Mouse (Mus musculus): Measurements from ENCODE around the gene Tmem204. TPM values are rescaled to one million over a fixed set of nuclear protein-coding genes. Genes with fewer than 3 reads are reported as not detected.

Tmem204 gene
- polyA plus RNA-seq, 1 experiment from 2014 or later: 18.4 TPM

- Histone ChIP-seq H3K4me3 (ENCODE audit: low read length) (no peak overlapping the region), H3K4me2 (replicated peaks; ENCODE audit: low read depth, low read length) (peak overlapping the region; percentile 6), H3K27ac (ENCODE audit: low read depth, low read length) (peak overlapping the region; percentile 59; the same call in 1 of the 2 replicates), H3K4me1 (ENCODE audit: control insufficient read depth, insufficient read depth, low read length) (peaks cover 19% of the 10 kb centered on the region), H3K9me3 (ENCODE audit: control insufficient read depth, low read length) (no peaks in the 10 kb centered on the region), H3K36me3 (ENCODE audit: control insufficient read depth, insufficient read depth, low read length) (peaks cover 3% of the 10 kb centered on the region; the same call in 1 of the 2 replicates), H3K9ac (ENCODE audit: low read depth, low read length) (no peak overlapping the region; the same call in 1 of the 2 replicates), H3K27me3 (ENCODE audit: control insufficient read depth, insufficient read depth, low read length) (no peaks in the 10 kb centered on the region)
- WGBS: 75% methylated on average over 13 of the region's 13 CpGs
- ATAC-seq (ENCODE audit: low FRiP score, low TSS enrichment): no peak; the same call in 1 of the 2 replicates
These were observed 5.5 kb downstream of the Tmem204 start for GRCm38 (mm10) chr17:25077771-25078372.

- no peak for ATAC-seq (ENCODE audit: low FRiP score, low TSS enrichment)
- Histone ChIP-seq H3K4me3 (ENCODE audit: low read length) (no peak overlapping the region), H3K4me2 (replicated peaks; ENCODE audit: low read depth, low read length) (no peak overlapping the region), H3K36me3 (ENCODE audit: control insufficient read depth, insufficient read depth, low read length) (peaks cover 3% of the 10 kb centered on the region; the same call in 1 of the 2 replicates), H3K9ac (ENCODE audit: low read depth, low read length) (no peak overlapping the region), H3K27ac (ENCODE audit: low read depth, low read length) (no peak overlapping the region), H3K27me3 (ENCODE audit: control insufficient read depth, insufficient read depth, low read length) (no peaks in the 10 kb centered on the region), H3K9me3 (ENCODE audit: control insufficient read depth, low read length) (no peaks in the 10 kb centered on the region), H3K4me1 (ENCODE audit: control insufficient read depth, insufficient read depth, low read length) (peaks cover 11% of the 10 kb centered on the region; the same call in 1 of the 2 replicates)
- 91% methylated on average over 4 of the region's 4 CpGs for WGBS
These were observed 6.5 kb downstream of the Tmem204 start for GRCm38 (mm10) chr17:25076906-25077305.

GRCm38 (mm10) chr17:25068690-25069089, 14.7 kb downstream of the Tmem204 start:
- Histone ChIP-seq H3K4me1 (ENCODE audit: control insufficient read depth, insufficient read depth, low read length) (no peaks in the 10 kb centered on the region), H3K9me3 (ENCODE audit: control insufficient read depth, low read length) (no peaks in the 10 kb centered on the region), H3K4me2 (replicated peaks; ENCODE audit: low read depth, low read length) (no peak overlapping the region), H3K36me3 (ENCODE audit: control insufficient read depth, insufficient read depth, low read length) (peaks cover 28% of the 10 kb centered on the region; the same call in 1 of the 2 replicates), H3K27ac (ENCODE audit: low read depth, low read length) (no peak overlapping the region), H3K4me3 (ENCODE audit: low read length) (no peak overlapping the region), H3K27me3 (ENCODE audit: control insufficient read depth, insufficient read depth, low read length) (no peaks in the 10 kb centered on the region), H3K9ac (ENCODE audit: low read depth, low read length) (no peak overlapping the region)
- no peak for ATAC-seq (ENCODE audit: low FRiP score, low TSS enrichment)
- WGBS: 68% methylated on average over 2 of the region's 2 CpGs

- Histone ChIP-seq H3K4me3 (ENCODE audit: low read length) (no peak overlapping the region), H3K36me3 (ENCODE audit: control insufficient read depth, insufficient read depth, low read length) (peaks cover 25% of the 10 kb centered on the region; the same call in 1 of the 2 replicates), H3K9ac (ENCODE audit: low read depth, low read length) (no peak overlapping the region), H3K4me2 (replicated peaks; ENCODE audit: low read depth, low read length) (no peak overlapping the region), H3K9me3 (ENCODE audit: control insufficient read depth, low read length) (no peaks in the 10 kb centered on the region), H3K27ac (ENCODE audit: low read depth, low read length) (no peak overlapping the region), H3K4me1 (ENCODE audit: control insufficient read depth, insufficient read depth, low read length) (no peaks in the 10 kb centered on the region), H3K27me3 (ENCODE audit: control insufficient read depth, insufficient read depth, low read length) (no peaks in the 10 kb centered on the region)
- 76% methylated on average over 8 of the region's 8 CpGs for WGBS
- no peak for ATAC-seq (ENCODE audit: low FRiP score, low TSS enrichment)
These were observed 15.9 kb downstream of the Tmem204 start for GRCm38 (mm10) chr17:25067442-25067851.

- H3K4me1 ChIP-seq (ENCODE audit: control insufficient read depth, insufficient read depth, low read length): no peaks in the 10 kb centered on the region
- peaks cover 32% of the 10 kb centered on the region; the same call in 1 of the 2 replicates for H3K36me3 ChIP-seq (ENCODE audit: control insufficient read depth, insufficient read depth, low read length)
- WGBS: 98% methylated on average over 7 of the region's 7 CpGs
- H3K9me3 ChIP-seq (ENCODE audit: control insufficient read depth, low read length): no peaks in the 10 kb centered on the region
- H3K9ac ChIP-seq (ENCODE audit: low read depth, low read length): no peak overlapping the region
- no peak overlapping the region for H3K4me3 ChIP-seq (ENCODE audit: low read length)
- no peak overlapping the region for H3K4me2 ChIP-seq (replicated peaks; ENCODE audit: low read depth, low read length)
- H3K27me3 ChIP-seq (ENCODE audit: control insufficient read depth, insufficient read depth, low read length): no peaks in the 10 kb centered on the region
- 0 out of 2 replicates have a peak overlapping the region, but pooled peaks have one; percentile 65 for H3K27ac ChIP-seq (ENCODE audit: low read depth, low read length)
- no peak for ATAC-seq (ENCODE audit: low FRiP score, low TSS enrichment)
These were observed 16.8 kb downstream of the Tmem204 start for GRCm38 (mm10) chr17:25066595-25066994.

- WGBS: 80% methylated on average over 3 of the region's 3 CpGs
- H3K4me3 ChIP-seq (ENCODE audit: low read length): no peak overlapping the region
- no peaks in the 10 kb centered on the region for H3K27me3 ChIP-seq (ENCODE audit: control insufficient read depth, insufficient read depth, low read length)
- H3K36me3 ChIP-seq (ENCODE audit: control insufficient read depth, insufficient read depth, low read length): peaks cover 35% of the 10 kb centered on the region; the same call in 1 of the 2 replicates
- ATAC-seq (ENCODE audit: low FRiP score, low TSS enrichment): no peak
- no peak overlapping the region for H3K9ac ChIP-seq (ENCODE audit: low read depth, low read length)
- H3K9me3 ChIP-seq (ENCODE audit: control insufficient read depth, low read length): no peaks in the 10 kb centered on the region
- H3K4me2 ChIP-seq (replicated peaks; ENCODE audit: low read depth, low read length): no peak overlapping the region
- H3K4me1 ChIP-seq (ENCODE audit: control insufficient read depth, insufficient read depth, low read length): no peaks in the 10 kb centered on the region
- H3K27ac ChIP-seq (ENCODE audit: low read depth, low read length): 0 out of 2 replicates have a peak overlapping the region, but pooled peaks have one; percentile 47
These were observed 18.2 kb downstream of the Tmem204 start for GRCm38 (mm10) chr17:25065189-25065588.

- Histone ChIP-seq H3K4me2 (replicated peaks; ENCODE audit: low read depth, low read length) (no peak overlapping the region), H3K9me3 (ENCODE audit: control insufficient read depth, low read length) (no peaks in the 10 kb centered on the region), H3K9ac (ENCODE audit: low read depth, low read length) (no peak overlapping the region), H3K36me3 (ENCODE audit: control insufficient read depth, insufficient read depth, low read length) (peaks cover 28% of the 10 kb centered on the region; the same call in 1 of the 2 replicates), H3K4me3 (ENCODE audit: low read length) (no peak overlapping the region), H3K27me3 (ENCODE audit: control insufficient read depth, insufficient read depth, low read length) (no peaks in the 10 kb centered on the region), H3K4me1 (ENCODE audit: control insufficient read depth, insufficient read depth, low read length) (no peaks in the 10 kb centered on the region), H3K27ac (ENCODE audit: low read depth, low read length) (no peak overlapping the region; the same call in 1 of the 2 replicates)
- no peak for ATAC-seq (ENCODE audit: low FRiP score, low TSS enrichment)
- 75% methylated on average over 9 of the region's 9 CpGs for WGBS
These were observed 19.0 kb downstream of the Tmem204 start for GRCm38 (mm10) chr17:25064351-25064750.

- no peak for ATAC-seq (ENCODE audit: low FRiP score, low TSS enrichment)
- H3K4me3 ChIP-seq (ENCODE audit: low read length): no peak overlapping the region
- H3K36me3 ChIP-seq (ENCODE audit: control insufficient read depth, insufficient read depth, low read length): peaks cover 24% of the 10 kb centered on the region; the same call in 1 of the 2 replicates
- 89% methylated on average over 12 of the region's 12 CpGs for WGBS
- H3K9me3 ChIP-seq (ENCODE audit: control insufficient read depth, low read length): no peaks in the 10 kb centered on the region
- no peak overlapping the region; the same call in 1 of the 2 replicates for H3K9ac ChIP-seq (ENCODE audit: low read depth, low read length)
- H3K27ac ChIP-seq (ENCODE audit: low read depth, low read length): no peak overlapping the region; the same call in 1 of the 2 replicates
- no peaks in the 10 kb centered on the region for H3K4me1 ChIP-seq (ENCODE audit: control insufficient read depth, insufficient read depth, low read length)
- H3K4me2 ChIP-seq (replicated peaks; ENCODE audit: low read depth, low read length): no peak overlapping the region
- no peaks in the 10 kb centered on the region for H3K27me3 ChIP-seq (ENCODE audit: control insufficient read depth, insufficient read depth, low read length)
These were observed 19.5 kb downstream of the Tmem204 start for GRCm38 (mm10) chr17:25063872-25064271.

- Histone ChIP-seq H3K4me1 (ENCODE audit: control insufficient read depth, insufficient read depth, low read length) (no peaks in the 10 kb centered on the region), H3K27me3 (ENCODE audit: control insufficient read depth, insufficient read depth, low read length) (no peaks in the 10 kb centered on the region), H3K4me3 (ENCODE audit: low read length) (no peak overlapping the region), H3K4me2 (replicated peaks; ENCODE audit: low read depth, low read length) (no peak overlapping the region), H3K9me3 (ENCODE audit: control insufficient read depth, low read length) (no peaks in the 10 kb centered on the region), H3K27ac (ENCODE audit: low read depth, low read length) (no peak overlapping the region), H3K9ac (ENCODE audit: low read depth, low read length) (no peak overlapping the region), H3K36me3 (ENCODE audit: control insufficient read depth, insufficient read depth, low read length) (peaks cover 28% of the 10 kb centered on the region)
- no peak for ATAC-seq (ENCODE audit: low FRiP score, low TSS enrichment)
- 90% methylated on average over 4 of the region's 4 CpGs for WGBS
These were observed 20.1 kb downstream of the Tmem204 start for GRCm38 (mm10) chr17:25063261-25063660.
